Mouse (Mus musculus): Measurements from ENCODE around the gene Ttc28. TPM values are rescaled to one million over a fixed set of nuclear protein-coding genes. Genes with fewer than 3 reads are reported as not detected.

The Ttc28 gene
- polyA plus RNA-seq, 1 experiment from 2014 or later = 18.8 TPM

DNA sequence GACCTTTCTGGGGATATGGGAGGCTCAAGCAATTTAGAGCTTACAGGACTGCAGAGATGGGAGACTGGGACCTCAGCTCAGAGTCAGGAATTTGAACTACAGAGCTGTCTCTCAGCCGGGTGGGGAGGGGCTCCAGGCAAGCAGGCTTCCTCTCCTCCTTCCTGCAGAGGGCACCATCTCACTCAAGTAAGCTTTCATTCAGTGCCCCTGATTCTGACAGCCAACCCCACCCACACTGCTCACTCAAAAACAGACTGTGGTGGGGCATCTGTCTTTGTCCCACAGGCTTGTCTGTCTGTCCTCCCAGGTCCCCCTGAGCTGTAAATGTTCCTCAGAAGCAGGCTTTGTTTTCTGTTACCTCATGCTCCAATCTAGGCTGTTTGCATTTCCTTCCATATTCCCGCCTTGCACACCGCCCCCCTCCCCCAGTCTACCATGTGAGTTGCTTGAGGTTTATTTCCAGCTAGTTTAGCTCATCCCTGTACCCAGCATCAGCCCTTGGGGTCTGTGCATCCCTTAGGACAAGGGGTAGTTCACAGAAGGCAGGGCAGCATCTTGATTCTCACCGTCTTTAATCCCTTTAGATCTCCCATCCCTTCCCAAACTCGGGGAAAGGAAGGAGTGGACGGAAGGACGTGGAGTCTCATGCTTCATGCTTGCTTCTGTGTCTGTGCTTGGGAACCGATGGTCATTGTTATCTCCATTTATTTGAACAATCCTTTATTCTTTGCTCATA is 328.5 kb downstream of the Ttc28 start:
- H3K4me1 ChIP-seq = peaks cover 52% of the 10 kb centered on the region
- H3K4me3 ChIP-seq (replicated peaks) = no peak overlapping the region
- H3K9ac ChIP-seq (replicated peaks) = no peak overlapping the region

DNA sequence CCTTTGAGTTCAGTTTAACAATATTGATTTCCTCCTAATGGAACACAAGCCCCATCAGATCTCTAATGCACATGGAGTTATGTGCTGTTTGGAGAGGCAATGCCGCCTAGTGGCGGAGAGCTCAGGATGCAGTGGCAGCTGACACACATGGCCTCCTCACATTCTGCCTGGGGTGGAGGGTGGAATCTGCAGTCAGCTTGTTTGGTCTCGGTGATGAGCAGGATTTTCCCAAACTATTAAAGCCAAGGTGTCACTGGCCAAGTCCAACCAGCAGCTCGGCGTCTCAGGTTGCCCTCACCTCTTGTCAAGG is 329.0 kb downstream of the Ttc28 start:
- Histone ChIP-seq H3K4me3 (replicated peaks) (no peak overlapping the region), H3K4me1 (peaks cover 52% of the 10 kb centered on the region), H3K27me3 (replicated peaks) (no peaks in the 10 kb centered on the region), H3K9me3 (replicated peaks) (no peaks in the 10 kb centered on the region), H3K4me2 (no peak overlapping the region), H3K9ac (replicated peaks) (no peak overlapping the region), H3K36me3 (no peaks in the 10 kb centered on the region), H3K27ac (replicated peaks) (0 out of 2 replicates have a peak overlapping the region, but pooled peaks have one; percentile 66)
- ATAC-seq (ENCODE audit: low FRiP score) = peak; percentile 48; the same call in 1 of the 2 replicates
- WGBS = 43% methylated on average over 5 of the region's 5 CpGs

More for the DNA sequence above, 328.5 kb downstream of the Ttc28 start:
- H3K4me2 ChIP-seq = no peak overlapping the region
- H3K36me3 ChIP-seq = no peaks in the 10 kb centered on the region
- 53% methylated on average over 8 of the region's 8 CpGs for WGBS
- H3K9me3 ChIP-seq (replicated peaks) = no peaks in the 10 kb centered on the region
- peak; percentile 37; the same call in 1 of the 2 replicates for ATAC-seq (ENCODE audit: low FRiP score)
- peak overlapping the region; percentile 66 for H3K27ac ChIP-seq (replicated peaks)
- H3K27me3 ChIP-seq (replicated peaks) = no peaks in the 10 kb centered on the region

DNA sequence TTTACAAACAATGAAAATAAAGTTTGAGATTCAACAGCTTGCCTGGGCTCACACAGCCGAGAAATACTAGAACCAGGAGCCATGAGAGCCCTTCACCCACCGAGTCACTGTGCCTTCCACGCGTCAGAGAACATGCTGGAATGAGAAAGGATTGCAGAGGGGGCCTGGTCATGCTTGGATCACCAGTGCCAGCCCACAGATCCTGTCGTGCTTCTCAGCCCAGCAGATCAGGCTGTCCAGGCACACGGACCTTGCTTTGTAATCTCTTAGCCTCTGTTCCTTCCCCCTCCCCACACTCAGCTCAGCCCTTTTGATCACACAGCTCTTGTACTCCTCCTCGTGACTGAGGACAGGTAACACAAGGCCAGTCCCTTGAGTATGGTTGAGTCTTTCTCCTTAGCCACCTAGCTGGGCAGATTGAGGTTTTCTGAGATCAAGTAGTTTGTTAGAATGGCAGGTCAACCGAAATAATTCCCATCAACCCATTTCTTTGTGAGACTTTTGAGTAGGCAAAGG is 334.4 kb downstream of the Ttc28 start:
- ATAC-seq (ENCODE audit: low FRiP score) = no peak
- peaks cover 56% of the 10 kb centered on the region for H3K4me1 ChIP-seq
- H3K9ac ChIP-seq (replicated peaks) = no peak overlapping the region
- WGBS = 67% methylated on average over 8 of the region's 8 CpGs
- H3K4me2 ChIP-seq = no peak overlapping the region
- H3K9me3 ChIP-seq (replicated peaks) = no peaks in the 10 kb centered on the region
- peak overlapping the region; percentile 81 for H3K27ac ChIP-seq (replicated peaks)
- H3K27me3 ChIP-seq (replicated peaks) = no peaks in the 10 kb centered on the region
- H3K4me3 ChIP-seq (replicated peaks) = no peak overlapping the region
- H3K36me3 ChIP-seq = no peaks in the 10 kb centered on the region

DNA sequence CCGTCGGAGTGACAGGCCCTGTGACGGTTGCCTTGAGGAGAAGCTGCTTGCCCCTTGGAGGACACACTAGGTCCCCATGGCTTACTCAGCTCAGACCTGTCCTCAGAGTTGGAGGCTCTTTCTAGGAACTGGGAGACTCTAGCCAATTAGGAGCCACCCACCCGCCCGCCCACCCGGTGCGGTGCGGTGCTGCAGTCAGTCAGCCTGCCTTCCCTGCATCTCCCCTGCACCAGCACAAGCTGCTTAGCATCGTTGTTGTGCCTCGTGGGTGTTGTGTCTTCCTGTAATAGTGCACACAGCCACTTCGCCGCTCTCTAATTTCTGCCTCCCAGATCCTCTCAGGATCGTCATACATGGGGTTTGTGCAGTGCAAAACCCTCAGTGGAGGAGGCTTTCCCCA is 335.3 kb downstream of the Ttc28 start:
- Histone ChIP-seq H3K27me3 (replicated peaks) (no peaks in the 10 kb centered on the region), H3K4me2 (no peak overlapping the region), H3K4me1 (peaks cover 65% of the 10 kb centered on the region), H3K4me3 (replicated peaks) (no peak overlapping the region), H3K36me3 (no peaks in the 10 kb centered on the region), H3K27ac (replicated peaks) (peak overlapping the region; percentile 81), H3K9ac (replicated peaks) (no peak overlapping the region), H3K9me3 (replicated peaks) (no peaks in the 10 kb centered on the region)
- 29% methylated on average over 13 of the region's 13 CpGs for WGBS
- peak; percentile 58 for ATAC-seq (ENCODE audit: low FRiP score)

DNA sequence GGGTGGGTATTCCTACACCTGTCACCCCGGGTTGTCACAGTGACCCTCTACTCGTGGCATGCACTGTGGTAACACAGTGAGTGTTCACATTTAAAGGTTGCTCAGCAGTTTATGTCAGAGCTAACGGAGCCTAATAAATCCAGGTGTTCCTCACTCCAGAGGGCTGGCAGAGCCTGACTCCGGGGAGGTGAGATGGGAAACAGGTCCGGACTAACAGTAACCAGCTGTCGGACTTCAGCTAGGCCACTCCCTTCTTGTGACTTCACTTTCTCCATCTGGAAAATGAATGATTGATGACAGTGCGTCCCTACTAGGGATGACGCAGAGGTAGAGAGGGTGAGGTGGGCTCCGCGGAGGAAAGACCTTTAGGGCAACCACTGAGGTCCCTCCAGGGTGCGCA is 336.1 kb downstream of the Ttc28 start:
- H3K27me3 ChIP-seq (replicated peaks) = no peaks in the 10 kb centered on the region
- H3K27ac ChIP-seq (replicated peaks) = peak overlapping the region; percentile 81
- H3K9ac ChIP-seq (replicated peaks) = no peak overlapping the region; the same call in 1 of the 2 replicates
- H3K4me3 ChIP-seq (replicated peaks) = no peak overlapping the region
- H3K4me2 ChIP-seq = no peak overlapping the region
- no peak for ATAC-seq (ENCODE audit: low FRiP score)
- no peaks in the 10 kb centered on the region for H3K36me3 ChIP-seq
- H3K9me3 ChIP-seq (replicated peaks) = no peaks in the 10 kb centered on the region
- WGBS = 63% methylated on average over 11 of the region's 11 CpGs
- H3K4me1 ChIP-seq = peaks cover 73% of the 10 kb centered on the region

DNA sequence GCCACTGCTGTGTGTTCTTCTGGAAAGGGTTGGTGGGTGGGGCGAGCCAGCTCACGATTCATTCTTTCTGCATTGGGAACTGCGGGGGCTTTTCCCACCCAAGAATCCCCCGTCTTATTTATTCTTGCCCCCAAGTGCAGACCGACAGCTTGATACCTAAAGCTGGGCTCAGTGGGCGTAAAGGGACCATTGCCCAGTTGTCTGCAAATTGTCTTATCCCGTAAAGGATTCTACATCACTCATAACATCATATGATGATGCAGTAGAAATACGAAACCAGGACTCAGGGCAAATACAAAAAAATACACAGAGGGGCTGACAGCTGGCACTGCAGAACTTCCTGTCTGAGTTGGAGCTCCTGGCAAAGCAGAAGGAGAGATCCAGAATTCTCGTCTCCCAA is 336.6 kb downstream of the Ttc28 start:
- Histone ChIP-seq H3K4me1 (peaks cover 78% of the 10 kb centered on the region), H3K36me3 (no peaks in the 10 kb centered on the region), H3K4me2 (no peak overlapping the region), H3K27ac (replicated peaks) (peak overlapping the region; percentile 81), H3K27me3 (replicated peaks) (no peaks in the 10 kb centered on the region), H3K9me3 (replicated peaks) (no peaks in the 10 kb centered on the region), H3K9ac (replicated peaks) (no peak overlapping the region), H3K4me3 (replicated peaks) (no peak overlapping the region)
- WGBS = 79% methylated on average over 9 of the region's 9 CpGs
- ATAC-seq (ENCODE audit: low FRiP score) = no peak

DNA sequence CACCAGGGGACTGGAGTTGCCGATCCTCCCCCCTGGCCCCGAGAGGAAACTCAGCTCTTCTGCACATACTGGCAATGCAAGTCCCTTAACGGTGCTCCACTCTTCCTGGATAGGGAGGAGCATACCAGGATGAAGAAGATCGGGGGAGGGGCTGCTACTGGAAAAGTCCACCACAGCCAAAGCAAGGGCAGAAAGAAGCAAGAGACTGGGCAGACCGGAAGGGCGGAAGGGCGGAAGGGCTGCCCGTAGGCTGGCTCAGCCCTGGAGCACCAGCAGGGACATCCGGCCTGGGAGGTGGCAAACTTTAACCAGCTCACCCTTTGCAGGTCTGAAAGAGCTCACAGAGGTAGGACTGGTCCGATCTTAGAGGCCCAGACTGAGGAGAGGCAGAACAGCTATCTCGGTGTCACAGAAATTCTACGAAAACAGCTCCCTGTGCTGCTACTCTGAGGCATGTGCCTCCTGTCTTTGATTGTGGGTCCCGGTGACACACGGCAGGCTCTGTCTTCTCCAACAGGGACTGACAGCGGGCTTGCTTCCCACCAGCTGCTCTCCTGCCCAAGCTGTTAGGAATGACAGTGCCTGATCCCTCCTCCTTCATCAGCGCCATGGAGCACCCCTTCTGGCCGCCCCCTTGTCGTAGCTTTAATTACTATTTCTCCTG is 338.0 kb downstream of the Ttc28 start:
- Histone ChIP-seq H3K27me3 (replicated peaks) (no peaks in the 10 kb centered on the region), H3K36me3 (no peaks in the 10 kb centered on the region), H3K9me3 (replicated peaks) (no peaks in the 10 kb centered on the region), H3K27ac (replicated peaks) (peak overlapping the region; percentile 19; the same call in 1 of the 2 replicates), H3K9ac (replicated peaks) (no peak overlapping the region), H3K4me3 (replicated peaks) (no peak overlapping the region), H3K4me2 (no peak overlapping the region), H3K4me1 (peaks cover 88% of the 10 kb centered on the region)
- WGBS = 56% methylated on average over 18 of the region's 18 CpGs
- ATAC-seq (ENCODE audit: low FRiP score) = no peak

DNA sequence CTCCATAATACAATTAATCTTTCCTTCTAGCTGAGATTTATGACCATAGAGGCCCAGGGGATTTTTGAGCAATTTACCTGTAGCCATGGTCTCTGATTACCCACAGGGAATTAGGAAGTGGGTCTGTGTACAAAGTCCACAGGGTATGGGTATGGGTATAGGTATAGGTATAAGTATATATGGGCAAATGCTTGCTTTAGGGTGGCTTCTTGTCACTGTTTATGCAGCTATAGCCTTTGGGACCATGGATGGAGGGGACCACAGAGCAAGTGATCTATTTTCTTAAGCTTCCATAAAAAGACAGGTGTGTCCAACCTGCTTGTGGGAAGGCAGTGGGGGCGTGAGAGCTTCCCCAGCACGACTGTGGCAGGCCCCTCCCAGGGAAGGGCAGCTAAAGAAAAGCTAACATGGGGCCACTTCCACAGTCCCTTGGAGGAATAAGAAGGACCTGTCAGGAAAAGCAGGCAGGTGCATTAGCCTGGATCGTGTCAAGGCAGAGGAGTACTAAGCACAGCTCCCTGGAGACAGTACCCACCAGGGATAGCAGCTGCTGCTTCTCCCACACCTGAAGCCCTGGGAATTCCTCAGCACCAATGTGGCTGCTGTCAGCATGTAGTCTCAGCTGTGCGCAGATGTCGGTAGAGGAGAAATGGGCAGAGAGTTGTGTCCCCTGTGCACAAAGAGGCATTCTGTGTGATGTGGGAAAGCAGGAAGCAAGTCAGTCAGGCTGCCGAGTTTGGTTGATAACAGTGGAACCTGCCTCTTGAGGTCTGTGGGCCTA is 338.7 kb downstream of the Ttc28 start:
- Histone ChIP-seq H3K9me3 (replicated peaks) (no peaks in the 10 kb centered on the region), H3K4me2 (no peak overlapping the region), H3K4me3 (replicated peaks) (no peak overlapping the region), H3K9ac (replicated peaks) (0 out of 2 replicates have a peak overlapping the region, but pooled peaks have one; percentile 2), H3K4me1 (peaks cover 85% of the 10 kb centered on the region), H3K27me3 (replicated peaks) (no peaks in the 10 kb centered on the region), H3K27ac (replicated peaks) (0 out of 2 replicates have a peak overlapping the region, but pooled peaks have one; percentile 83), H3K36me3 (peaks cover 3% of the 10 kb centered on the region)
- no peak for ATAC-seq (ENCODE audit: low FRiP score)
- 46% methylated on average over 6 of the region's 6 CpGs for WGBS

DNA sequence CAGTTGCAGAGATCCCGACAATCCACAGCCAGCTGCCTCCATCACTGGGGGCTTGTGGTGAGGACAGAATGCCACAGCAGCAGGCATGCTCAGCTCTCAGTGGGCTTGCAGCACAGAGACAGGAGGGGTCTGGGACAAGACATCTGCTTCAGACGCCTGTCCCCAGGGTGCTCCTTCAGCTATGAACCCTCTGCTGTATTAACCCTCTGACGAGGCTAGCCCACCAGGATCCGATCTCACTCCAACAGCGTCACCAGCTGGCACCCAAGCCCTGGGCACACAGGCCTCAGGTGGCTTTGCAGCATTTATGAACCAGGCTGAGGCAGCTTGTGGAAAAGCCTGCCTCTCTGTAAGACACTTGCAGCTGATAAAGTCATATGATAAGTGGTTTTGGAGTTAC is 339.4 kb downstream of the Ttc28 start:
- H3K9ac ChIP-seq (replicated peaks) = no peak overlapping the region
- H3K36me3 ChIP-seq = peaks cover 10% of the 10 kb centered on the region
- H3K4me1 ChIP-seq = peaks cover 80% of the 10 kb centered on the region
- H3K4me3 ChIP-seq (replicated peaks) = no peak overlapping the region
- H3K4me2 ChIP-seq = no peak overlapping the region
- no peaks in the 10 kb centered on the region for H3K9me3 ChIP-seq (replicated peaks)
- H3K27ac ChIP-seq (replicated peaks) = peak overlapping the region; percentile 83; the same call in 1 of the 2 replicates
- no peak for ATAC-seq (ENCODE audit: low FRiP score)
- no peaks in the 10 kb centered on the region for H3K27me3 ChIP-seq (replicated peaks)
- 43% methylated on average over 5 of the region's 5 CpGs for WGBS

DNA sequence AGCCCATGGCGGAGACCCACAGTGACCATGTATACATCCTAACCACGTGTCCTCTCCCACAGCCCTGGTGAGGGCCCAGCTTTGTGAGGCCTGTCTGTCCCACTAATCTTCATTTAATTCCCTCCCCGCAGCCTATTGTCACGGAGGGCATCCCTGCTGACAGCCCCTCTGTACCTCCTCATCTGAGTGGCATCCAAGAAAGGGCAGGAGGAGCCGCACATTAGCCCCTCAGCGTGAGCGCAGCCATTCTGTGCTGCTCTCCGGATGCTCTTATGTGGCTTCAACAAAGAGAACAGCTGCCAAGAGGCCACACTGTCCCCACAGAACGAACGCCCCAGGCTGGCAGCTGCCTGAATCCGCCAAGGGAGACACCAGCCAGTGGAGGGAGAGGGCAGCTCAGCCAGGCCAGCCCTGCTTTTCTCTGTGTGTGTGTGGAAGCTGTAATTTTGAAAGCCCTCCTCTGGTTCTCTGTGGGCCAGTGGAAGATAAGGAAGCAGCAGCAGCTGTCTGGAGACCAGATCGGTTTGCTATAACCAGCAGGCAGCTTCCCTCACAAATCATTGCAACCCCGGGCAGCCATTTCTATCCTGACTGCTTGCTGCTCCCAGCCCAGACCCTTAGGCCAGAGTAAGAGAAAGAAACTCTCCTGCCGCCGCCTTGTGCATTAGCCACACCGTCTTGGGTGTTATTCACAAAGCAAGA is 341.2 kb downstream of the Ttc28 start:
- H3K9ac ChIP-seq (replicated peaks) = 0 out of 2 replicates have a peak overlapping the region, but pooled peaks have one; percentile 30
- peaks cover 16% of the 10 kb centered on the region for H3K36me3 ChIP-seq
- H3K4me1 ChIP-seq = peaks cover 80% of the 10 kb centered on the region
- 9% methylated on average over 16 of the region's 16 CpGs for WGBS
- no peak overlapping the region for H3K4me3 ChIP-seq (replicated peaks)
- ATAC-seq (ENCODE audit: low FRiP score) = 0 out of 2 replicates have a peak, but pooled peaks have one; percentile 29
- no peaks in the 10 kb centered on the region for H3K27me3 ChIP-seq (replicated peaks)
- no peak overlapping the region for H3K4me2 ChIP-seq
- peak overlapping the region; percentile 83 for H3K27ac ChIP-seq (replicated peaks)
- no peaks in the 10 kb centered on the region for H3K9me3 ChIP-seq (replicated peaks)

DNA sequence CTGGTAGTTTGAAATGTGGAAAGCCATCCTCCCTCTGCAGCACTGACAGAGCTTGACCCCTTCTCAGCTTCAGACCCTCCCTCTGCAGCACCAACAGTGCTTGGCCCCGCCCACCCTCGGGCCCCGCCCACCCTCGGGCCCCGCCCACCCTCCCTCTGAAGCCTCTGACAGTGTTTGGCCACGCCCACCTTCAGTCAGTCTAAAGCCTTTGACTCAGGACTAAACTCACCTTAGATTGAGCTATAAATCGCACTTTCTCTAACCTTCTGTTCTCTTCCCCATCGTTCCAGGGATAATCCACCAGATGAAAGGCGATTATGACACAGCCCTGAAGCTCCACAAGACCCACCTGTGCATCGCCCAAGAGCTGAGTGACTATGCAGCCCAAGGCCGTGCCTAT is 343.2 kb downstream of the Ttc28 start:
- Histone ChIP-seq H3K9me3 (replicated peaks) (no peaks in the 10 kb centered on the region), H3K9ac (replicated peaks) (no peak overlapping the region), H3K27me3 (replicated peaks) (no peaks in the 10 kb centered on the region), H3K27ac (replicated peaks) (no peak overlapping the region), H3K36me3 (peaks cover 23% of the 10 kb centered on the region), H3K4me1 (peaks cover 76% of the 10 kb centered on the region), H3K4me3 (replicated peaks) (no peak overlapping the region), H3K4me2 (no peak overlapping the region)
- no peak for ATAC-seq (ENCODE audit: low FRiP score)
- 39% methylated on average over 11 of the region's 11 CpGs for WGBS

All from neural tube, embryonic 15.5 days (tissue).